12 mouse cellular contexts compared by ENCODE assay signal in the genomic region with DNA sequence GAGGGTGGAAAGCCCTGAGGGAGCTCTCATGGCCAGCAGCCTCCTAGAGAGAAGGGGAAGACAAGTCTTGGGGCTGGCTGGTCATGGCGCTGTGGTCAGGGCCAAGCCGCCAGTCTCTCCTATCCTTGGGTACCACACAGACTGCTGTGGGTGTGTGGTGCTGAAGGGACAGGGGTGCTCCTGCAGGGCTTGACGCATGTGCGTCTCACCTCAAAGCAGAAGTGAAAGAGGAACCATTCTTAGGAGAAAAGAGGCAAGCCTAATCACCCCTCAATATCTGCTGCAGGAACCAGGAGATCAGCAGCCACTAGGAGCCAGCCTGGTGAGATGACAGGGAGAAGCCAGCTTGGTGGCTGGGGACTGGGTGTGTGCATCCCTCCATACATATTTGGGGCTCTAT. TPM values are rescaled to one million over a fixed set of nuclear protein-coding genes. Genes with fewer than 3 reads are reported as not detected.
DNase-seq lines count a peak whose midpoint lies in the region; ATAC-seq and TF ChIP-seq lines count a peak whose summit lies in the region.
"Had no signal": no experiment of that assay in that cellular context is flagged by ENCODE, and none has a peak within 500 bp of the region (broad histone marks: within the 10 kb centered on the region; RNA-seq: fewer than 3 reads in every experiment).

No protein-coding gene starts in this region.

- no peak for TF ChIP-seq RAD21 in CH12.LX (IDR thresholded peaks at IDR 0.05; ENCODE audit: low read depth, low read length)

- H3K27ac ChIP-seq in CH12.LX (ENCODE audit: insufficient read depth, low read depth): no peak overlapping the region
- H3K27ac ChIP-seq: embryonic facial prominence, embryonic 12.5 days had no signal

- in situ Hi-C loops in CH12.LX (cut with MboI; ENCODE audit: low pct_ligation_motif_present, low pct_unique_long_range_greater_than_20kb, low sequenced_read_pairs): no loop called here

- TF ChIP-seq POLR2A in CH12.LX (IDR thresholded peaks at IDR 0.05; ENCODE audit: low read depth, low read length): no peak

- H3K9ac ChIP-seq in CH12.LX (ENCODE audit: insufficient read depth, low read depth): no peak overlapping the region
- H3K9ac ChIP-seq: embryonic facial prominence, embryonic 12.5 days had no signal

- no peak overlapping the region for H3K4me3 ChIP-seq in CH12.LX (replicated peaks in 1 of 3; ENCODE audit: low read depth in 2 of 3, low read length in 2 of 3, poor library complexity in 1 of 3)
- H3K4me3 ChIP-seq: embryonic facial prominence, embryonic 12.5 days had no signal

- ATAC-seq in hematopoietic stem cell, adult 5-6 weeks (replicated peaks in 1 of 2; ENCODE audit: insufficient read depth in 1 of 2, low FRiP score in 2 of 2, low TSS enrichment in 1 of 2, low read depth in 1 of 2, poor library complexity in 2 of 2, severe bottlenecking in 2 of 2): peak; percentile 97 to 98
- ATAC-seq: Patski had no signal

- peaks cover 8 to 27% of the 10 kb centered on the region in 2 experiments for H3K4me1 ChIP-seq in CH12.LX (ENCODE audit: control insufficient read depth in 1 of 2, insufficient read depth in 2 of 2)

- DNase-seq in kidney, postnatal 10 days: peak; percentile 20
- DNase-seq in kidney, postnatal 14 days: no peak
- peak; percentile 83 for DNase-seq in CH12.LX (ENCODE audit: extremely low read depth)
- peak; percentile 76 to 87 for DNase-seq in monocyte, adult 2 months (ENCODE audit: low read depth in 1 of 2, low spot score in 2 of 2)
- no peak for DNase-seq in gastrocnemius, postnatal 25 days
- no peak for DNase-seq in ovary, postnatal 36 days (ENCODE audit: low spot score)
- no peak for DNase-seq in frontal cortex, postnatal 25 days (ENCODE audit: low spot score in 2 of 2)
- DNase-seq: right cerebral cortex, postnatal 25 days; thymus, postnatal 25 days had no signal

- no peaks in the 10 kb centered on the region for H3K36me3 ChIP-seq in CH12.LX (replicated peaks in 1 of 2; ENCODE audit: control insufficient read depth in 1 of 2, insufficient read depth in 1 of 2, low read length in 1 of 2)
- H3K36me3 ChIP-seq: embryonic facial prominence, embryonic 12.5 days had no signal

- no peak for TF ChIP-seq CTCF in CH12.LX (conservative IDR thresholded peaks at IDR 0.05 in 1 of 2, IDR thresholded peaks at IDR 0.05 in 1 of 2; ENCODE audit: low read depth in 2 of 2, low read length in 2 of 2)

- peak; percentile 91 for TF ChIP-seq EP300 in CH12.LX (IDR thresholded peaks at IDR 0.05; ENCODE audit: low read length)

- H3K4me2 ChIP-seq in CH12.LX (ENCODE audit: insufficient read depth, low read depth, poor library complexity, severe bottlenecking): no peak overlapping the region
- H3K4me2 ChIP-seq: embryonic facial prominence, embryonic 12.5 days had no signal

- no peaks in the 10 kb centered on the region for H3K79me2 ChIP-seq in CH12.LX (replicated peaks; ENCODE audit: control insufficient read depth, extremely low read depth, insufficient read depth, poor library complexity, severe bottlenecking)

- no peaks in the 10 kb centered on the region for H3K9me3 ChIP-seq in CH12.LX (replicated peaks; ENCODE audit: low read length)
- H3K9me3 ChIP-seq: embryonic facial prominence, embryonic 12.5 days had no signal

- dilution Hi-C loops in CH12.LX (cut with MboI; ENCODE audit: extremely low pct_ligation_motif_present, extremely low pct_unique_long_range_greater_than_20kb, low sequenced_read_pairs): no loop called here

- H3K27me3 ChIP-seq in CH12.LX (replicated peaks): no peaks in the 10 kb centered on the region
- H3K27me3 ChIP-seq: embryonic facial prominence, embryonic 12.5 days; Patski had no signal

TF ChIP-seq in CH12.LX, 34 proteins besides CTCF, POLR2A, EP300 and RAD21:
- TF ChIP-seq SIN3A (IDR thresholded peaks at IDR 0.05; ENCODE audit: low read length): peak; percentile 68; the same call in 1 of the 2 replicates
- no peak for TF ChIP-seq MAZ (IDR thresholded peaks at IDR 0.05; ENCODE audit: low read depth, low read length)
- TF ChIP-seq IRF4 (IDR thresholded peaks at IDR 0.05; ENCODE audit: low read depth, low read length): peak; percentile 94
- peak; percentile 26; the same call in 1 of the 2 replicates for TF ChIP-seq MEF2A (IDR thresholded peaks at IDR 0.05; ENCODE audit: borderline replicate concordance, low read depth, low read length)
- no peak for TF ChIP-seq POLR2AphosphoS2 (IDR thresholded peaks at IDR 0.05; ENCODE audit: low read depth, low read length)
- no peak for TF ChIP-seq KAT2A (IDR thresholded peaks at IDR 0.05; ENCODE audit: insufficient replicate concordance, low read length)
- no peak for TF ChIP-seq PAX5 (IDR thresholded peaks at IDR 0.05; ENCODE audit: low read length)
- no peak for TF ChIP-seq RCOR1 (conservative IDR thresholded peaks at IDR 0.05; ENCODE audit: low read depth, low read length)
- no peak for TF ChIP-seq ZMIZ1 (IDR thresholded peaks at IDR 0.05; ENCODE audit: low read depth, low read length)
- TF ChIP-seq GABPA (IDR thresholded peaks at IDR 0.05; ENCODE audit: insufficient replicate concordance, low read depth, low read length): no peak
- no peak for TF ChIP-seq CHD2 (IDR thresholded peaks at IDR 0.05; ENCODE audit: low read length)
- no peak for TF ChIP-seq HCFC1 (IDR thresholded peaks at IDR 0.05; ENCODE audit: low read depth, low read length)
- TF ChIP-seq ZC3H11A (IDR thresholded peaks at IDR 0.05; ENCODE audit: low read depth, low read length): no peak
- TF ChIP-seq NELFE (IDR thresholded peaks at IDR 0.05; ENCODE audit: low read depth, low read length): no peak
- no peak for TF ChIP-seq JUND (conservative IDR thresholded peaks at IDR 0.05; ENCODE audit: low read depth, low read length)
- peak; percentile 80 for TF ChIP-seq BHLHE40 (IDR thresholded peaks at IDR 0.05; ENCODE audit: low read depth, low read length)
- TF ChIP-seq TCF12 (IDR thresholded peaks at IDR 0.05; ENCODE audit: low read depth, low read length): no peak
- peak; percentile 85 for TF ChIP-seq MYC (IDR thresholded peaks at IDR 0.05; ENCODE audit: low read depth, low read length)
- TF ChIP-seq ETS1 (conservative IDR thresholded peaks at IDR 0.05; ENCODE audit: low read depth, low read length): no peak; the same call in 1 of the 2 replicates
- TF ChIP-seq CHD1 (IDR thresholded peaks at IDR 0.05; ENCODE audit: low read depth, low read length): no peak
- TF ChIP-seq ELF1 (IDR thresholded peaks at IDR 0.05; ENCODE audit: low read depth, low read length): no peak
- TF ChIP-seq MXI1 (IDR thresholded peaks at IDR 0.05; ENCODE audit: low read depth, low read length): peak; percentile 85
- no peak for TF ChIP-seq USF1 (IDR thresholded peaks at IDR 0.05; ENCODE audit: low read depth, low read length)
- TF ChIP-seq UBTF (IDR thresholded peaks at IDR 0.05; ENCODE audit: low read depth, low read length): 0 out of 2 replicates have a peak, but pooled peaks have one; percentile 65
- peak; percentile 92 for TF ChIP-seq MAX (IDR thresholded peaks at IDR 0.05; ENCODE audit: low read length)
- no peak for TF ChIP-seq ZKSCAN1 (IDR thresholded peaks at IDR 0.05; ENCODE audit: borderline replicate concordance, low read depth, low read length)
- no peak for TF ChIP-seq JUN (IDR thresholded peaks at IDR 0.05; ENCODE audit: insufficient read depth, low read depth, low read length)
- no peak for TF ChIP-seq E2F4 (IDR thresholded peaks at IDR 0.05; ENCODE audit: insufficient replicate concordance, low read depth, low read length)
- no peak for TF ChIP-seq USF2 (conservative IDR thresholded peaks at IDR 0.05; ENCODE audit: low read depth, low read length)
- no peak for TF ChIP-seq SMC3 (IDR thresholded peaks at IDR 0.05; ENCODE audit: low read depth, low read length)
- peak; percentile 78 for TF ChIP-seq NRF1 (IDR thresholded peaks at IDR 0.05; ENCODE audit: low read depth, low read length)
- TF ChIP-seq MAFK (IDR thresholded peaks at IDR 0.05; ENCODE audit: insufficient replicate concordance, low read length): no peak
- TF ChIP-seq TBP (conservative IDR thresholded peaks at IDR 0.05; ENCODE audit: low read depth, low read length): 0 out of 2 replicates have a peak, but pooled peaks have one; percentile 20
- TF ChIP-seq ZNF384 (IDR thresholded peaks at IDR 0.05; ENCODE audit: low read depth, low read length): no peak
TF ChIP-seq in CH12.LX: peak in this region for 10.

RNA-seq across cellular contexts. Expression of a gene that starts 20.9 kb away (rescaled TPM):
- total RNA-seq in CH12.LX (2012; rRNA removed): 63.3 and 78.6 TPM in 2 replicates
- 188 and 190 TPM in 2 replicates for total RNA-seq in CH12.LX (2014; rRNA removed)
- polyA plus RNA-seq in CH12.LX (2012; ENCODE audit: insufficient read length, low read depth): 320 and 355 TPM in 2 replicates
- total RNA-seq in hematopoietic stem cell, adult 5-6 weeks (2017): 127 and 167 TPM in 2 replicates
- 10 to 100 TPM; 54.0 to 54.3 TPM for total RNA-seq in gastrocnemius, postnatal 25 days (2021)

Comparison
In these comparisons a context has a peak if more than half of its experiments do, and no peak if none do; other contexts are left out.
1. DNase-seq: peak in kidney, postnatal 10 days (single experiment), CH12.LX (single experiment) and monocyte, adult 2 months (2 of 2); none in kidney, postnatal 14 days (single experiment), gastrocnemius, postnatal 25 days (single experiment), ovary, postnatal 36 days (single experiment) and frontal cortex, postnatal 25 days (0 of 2).